Mouse (Mus musculus) liver, postnatal 0 days (tissue): ENCODE data around the gene Nop2.

Source experiments
- CTCF ChIP-seq: sonication (generic); IDR thresholded peaks from 2 replicates; pipeline ENCODE4 v1.5.1; 2016; ENCODE audit warnings: antibody characterized with exemption, low read depth
- EP300 ChIP-seq: IDR thresholded peaks from 2 replicates; pipeline ENCODE4 v1.6.1; 2016; ENCODE audit warnings: antibody characterized with exemption, low read depth, mild to moderate bottlenecking

DNA sequence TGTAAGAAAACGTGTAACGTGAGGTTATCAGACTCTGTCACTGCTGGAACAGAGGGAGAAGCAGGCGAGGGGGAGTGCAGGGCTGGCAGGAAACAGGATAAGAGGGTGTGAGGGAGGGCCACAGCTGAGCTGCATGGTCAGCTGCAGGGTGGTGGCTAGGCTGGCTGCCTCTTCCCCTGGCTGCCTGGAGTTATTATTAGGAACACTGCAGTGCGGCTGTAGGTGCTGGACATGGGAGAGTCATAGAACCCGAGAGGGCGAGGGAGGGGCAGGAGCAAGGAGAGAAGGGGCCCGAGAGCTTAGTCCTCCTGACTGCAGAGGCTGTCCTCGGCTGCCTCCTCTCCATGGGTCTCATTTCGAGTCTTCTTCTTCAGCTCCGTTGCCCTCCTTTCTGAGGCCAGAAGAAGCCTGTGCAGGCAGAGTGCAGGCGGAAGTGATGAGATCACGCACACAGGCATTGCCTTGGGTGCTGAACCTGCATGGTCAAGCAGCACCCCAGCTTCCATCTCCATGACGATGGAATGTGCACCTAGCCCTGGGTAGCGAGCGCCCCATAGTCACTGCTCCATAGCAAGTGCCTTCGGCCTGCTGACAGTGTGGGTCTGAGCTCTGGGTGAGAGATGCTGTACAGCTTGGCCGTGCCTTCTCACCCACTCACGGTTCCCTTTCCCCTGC, 16.7 kb downstream of the Nop2 start:
- TF ChIP-seq CTCF (no peak), EP300 (no peak)
